Mouse (Mus musculus) forebrain, embryonic 15.5 days (tissue): ENCODE data around the gene Pcdh17. TPM values are rescaled to one million over a fixed set of nuclear protein-coding genes. Genes with fewer than 3 reads are reported as not detected.
A peak's percentile ranks its signal among the peaks of the same experiment; 100 is the strongest.

Experiments used
- ATAC-seq: fragments of 200-750 bp; cut with Nextera tagmentation; replicated peaks from 2 replicates; pipeline ENCODE4 v1.8.0; 2017; ENCODE audit warnings: mild to moderate bottlenecking, moderate TSS enrichment, moderate library complexity
- H3K27ac ChIP-seq: fragments of 300-500 bp; sonication (generic); replicated peaks from 2 replicates; pipeline ENCODE4 v1.5.1; 2015; ENCODE audit warnings: mild to moderate bottlenecking, inconsistent platforms
- H3K27me3 ChIP-seq: fragments of 300-500 bp; sonication (generic); 2 replicates; pipeline ENCODE4 v1.6.1; 2015; ENCODE audit warnings: inconsistent platforms
- H3K36me3 ChIP-seq: fragments of 300-500 bp; sonication (generic); 2 replicates; pipeline ENCODE4 v1.6.1; 2015; ENCODE audit warnings: mild to moderate bottlenecking, inconsistent platforms
- H3K4me1 ChIP-seq: fragments of 300-500 bp; sonication (generic); 2 replicates; pipeline ENCODE4 v1.6.1; 2015; ENCODE audit warnings: inconsistent platforms
- H3K4me2 ChIP-seq: fragments of 300-500 bp; sonication (generic); replicated peaks from 2 replicates; pipeline ENCODE4 v1.6.1; 2015; ENCODE audit warnings: mild to moderate bottlenecking, inconsistent platforms
- H3K4me3 ChIP-seq: fragments of 300-500 bp; sonication (generic); 2 replicates; pipeline ENCODE4 v1.5.1; 2015; ENCODE audit warnings: mild to moderate bottlenecking, inconsistent platforms
- H3K9ac ChIP-seq: fragments of 300-500 bp; sonication (generic); replicated peaks from 2 replicates; pipeline ENCODE4 v1.6.1; 2015; ENCODE audit warnings: mild to moderate bottlenecking, inconsistent platforms
- H3K9me3 ChIP-seq: fragments of 300-500 bp; sonication (generic); 2 replicates; pipeline ENCODE4 v1.6.1; 2016; ENCODE audit warnings: inconsistent platforms
- whole genome bisulfite sequencing: fragments of 180-500 bp; shearing (Covaris S2); methylation state at CpG from one replicate; pipeline ENCODE4 v1.1.7; 2015; ENCODE audit warnings: mixed read lengths; 5-methylcytosine and 5-hydroxymethylcytosine counted together
- polyA plus RNA-seq: library from polyadenylated mRNA; unstranded; fragments of >200 nt; fragmentation: Nextera tagmentation; extraction: Ambion mirVana; gene quantifications from 2 replicates; pipeline ENCODE4 v1.2.1, GENCODE M21; 2015

Gene Pcdh17
- polyA plus RNA-seq: 15.3 and 17.4 TPM in 2 replicates

DNA sequence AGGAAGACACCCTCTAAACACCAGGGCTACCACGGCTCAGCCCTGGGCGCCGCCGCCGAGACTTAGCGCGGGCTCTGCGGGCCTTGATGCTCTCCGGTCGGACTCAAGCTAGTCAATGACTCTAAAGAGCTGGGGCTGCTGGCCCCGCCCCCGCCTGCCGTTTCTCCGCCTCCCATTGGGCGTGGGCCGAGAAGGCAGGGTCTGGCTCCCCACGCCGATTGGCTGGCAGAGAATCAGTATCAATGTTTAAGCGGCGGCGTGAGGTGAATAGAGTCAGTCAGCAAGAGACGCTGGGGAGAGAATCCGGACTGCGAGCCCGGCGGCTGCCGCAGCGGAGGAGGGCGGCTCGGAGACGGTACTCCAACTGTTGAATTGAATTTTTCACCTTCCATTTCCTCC is at the start of gene Pcdh17:
TSS of gene Pcdh17 (plus strand) at position 276 of the 399 bp plus-strand sequence.
- H3K4me1 ChIP-seq: peaks cover 24% of the 10 kb centered on the region
- no peaks in the 10 kb centered on the region for H3K9me3 ChIP-seq
- peak within 1 kb of the TSS; percentile 98 for H3K4me2 ChIP-seq
- peak; percentile 93 for ATAC-seq
- H3K36me3 ChIP-seq: no peaks in the 10 kb centered on the region
- peak within 1 kb of the TSS; percentile 84 for H3K27ac ChIP-seq
- peak within 1 kb of the TSS; percentile 59 for H3K9ac ChIP-seq
- under 1% methylated on average over 31 of the region's 31 CpGs for WGBS
- H3K4me3 ChIP-seq: peak within 1 kb of the TSS; percentile 65
- 0 out of 2 replicates have a peak, but pooled peaks cover 4% of the 10 kb centered on the region for H3K27me3 ChIP-seq

- no peaks in the 10 kb centered on the region for H3K27me3 ChIP-seq
- 75% methylated on average over 1 of the region's 1 CpGs for WGBS
- H3K9me3 ChIP-seq: no peaks in the 10 kb centered on the region
- H3K4me2 ChIP-seq: no peak overlapping the region
- no peak for ATAC-seq
- H3K4me3 ChIP-seq: no peak overlapping the region
- no peak overlapping the region for H3K27ac ChIP-seq
- no peaks in the 10 kb centered on the region for H3K4me1 ChIP-seq
- no peak overlapping the region for H3K9ac ChIP-seq
- H3K36me3 ChIP-seq: no peaks in the 10 kb centered on the region
Observed at GRCm38 (mm10) chr14:84397137-84397536, 46.2 kb upstream of the Pcdh17 start.

GRCm38 (mm10) chr14:84424736-84425135 is 18.6 kb upstream of the Pcdh17 start:
- Histone ChIP-seq H3K27me3 (no peaks in the 10 kb centered on the region), H3K4me1 (no peaks in the 10 kb centered on the region), H3K9ac (no peak overlapping the region), H3K36me3 (no peaks in the 10 kb centered on the region), H3K4me2 (no peak overlapping the region), H3K27ac (no peak overlapping the region), H3K4me3 (no peak overlapping the region), H3K9me3 (no peaks in the 10 kb centered on the region)
- no peak for ATAC-seq
- WGBS: 34% methylated on average over 2 of the region's 2 CpGs

- no peak for ATAC-seq
- Histone ChIP-seq H3K27me3 (no peaks in the 10 kb centered on the region), H3K4me3 (no peak overlapping the region), H3K4me2 (no peak overlapping the region), H3K4me1 (no peaks in the 10 kb centered on the region), H3K9me3 (no peaks in the 10 kb centered on the region), H3K36me3 (no peaks in the 10 kb centered on the region), H3K9ac (no peak overlapping the region), H3K27ac (no peak overlapping the region)
Observed at GRCm38 (mm10) chr14:84426616-84427015, 16.7 kb upstream of the Pcdh17 start.

DNA sequence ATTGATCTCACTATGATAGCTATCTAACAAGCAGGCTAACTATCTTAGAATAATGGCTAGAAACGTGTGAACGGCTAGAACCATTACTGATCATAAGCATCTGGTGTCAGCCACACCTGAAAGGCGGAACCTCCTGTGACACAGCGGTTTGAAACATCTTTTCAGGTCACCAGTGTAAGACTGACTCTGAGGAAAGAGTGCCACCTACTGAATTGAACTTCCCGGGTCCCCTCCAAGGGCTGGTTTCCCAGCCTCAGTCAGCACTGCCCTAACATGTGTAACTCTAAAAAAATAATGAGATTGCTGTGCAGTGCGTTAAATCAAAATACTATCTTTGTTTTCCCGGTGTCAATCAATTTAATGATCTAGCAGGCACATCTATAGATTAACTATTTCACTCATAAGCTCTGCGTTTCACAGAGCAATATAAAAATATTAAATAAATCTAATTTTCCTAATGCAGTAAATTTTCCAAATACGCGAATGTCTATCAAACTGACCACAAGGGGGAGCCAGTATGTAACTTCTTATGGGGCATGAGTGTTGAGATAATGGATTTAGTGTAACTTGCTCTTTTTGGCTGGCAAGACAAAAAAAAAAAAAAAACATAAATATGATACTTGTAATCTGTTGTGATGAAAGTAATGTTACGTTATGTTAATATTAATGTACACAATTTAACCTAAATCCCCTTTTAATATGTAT is 5.1 kb upstream of the Pcdh17 start:
- no peak overlapping the region for H3K9ac ChIP-seq
- no peak overlapping the region for H3K27ac ChIP-seq
- H3K4me2 ChIP-seq: no peak overlapping the region
- no peaks in the 10 kb centered on the region for H3K27me3 ChIP-seq
- H3K9me3 ChIP-seq: no peaks in the 10 kb centered on the region
- 21% methylated on average over 11 of the region's 11 CpGs for WGBS
- ATAC-seq: peak; percentile 65
- H3K36me3 ChIP-seq: no peaks in the 10 kb centered on the region
- H3K4me3 ChIP-seq: no peak overlapping the region
- no peaks in the 10 kb centered on the region for H3K4me1 ChIP-seq

GRCm38 (mm10) chr14:84440903-84441302 is 2.5 kb upstream of the Pcdh17 start:
- Histone ChIP-seq H3K27ac (no peak overlapping the region), H3K9me3 (no peaks in the 10 kb centered on the region), H3K27me3 (no peaks in the 10 kb centered on the region), H3K4me2 (no peak overlapping the region), H3K9ac (no peak overlapping the region), H3K36me3 (no peaks in the 10 kb centered on the region), H3K4me3 (no peak overlapping the region), H3K4me1 (peaks cover 2% of the 10 kb centered on the region; the same call in 1 of the 2 replicates)
- no peak for ATAC-seq
- 15% methylated on average over 2 of the region's 2 CpGs for WGBS

DNA sequence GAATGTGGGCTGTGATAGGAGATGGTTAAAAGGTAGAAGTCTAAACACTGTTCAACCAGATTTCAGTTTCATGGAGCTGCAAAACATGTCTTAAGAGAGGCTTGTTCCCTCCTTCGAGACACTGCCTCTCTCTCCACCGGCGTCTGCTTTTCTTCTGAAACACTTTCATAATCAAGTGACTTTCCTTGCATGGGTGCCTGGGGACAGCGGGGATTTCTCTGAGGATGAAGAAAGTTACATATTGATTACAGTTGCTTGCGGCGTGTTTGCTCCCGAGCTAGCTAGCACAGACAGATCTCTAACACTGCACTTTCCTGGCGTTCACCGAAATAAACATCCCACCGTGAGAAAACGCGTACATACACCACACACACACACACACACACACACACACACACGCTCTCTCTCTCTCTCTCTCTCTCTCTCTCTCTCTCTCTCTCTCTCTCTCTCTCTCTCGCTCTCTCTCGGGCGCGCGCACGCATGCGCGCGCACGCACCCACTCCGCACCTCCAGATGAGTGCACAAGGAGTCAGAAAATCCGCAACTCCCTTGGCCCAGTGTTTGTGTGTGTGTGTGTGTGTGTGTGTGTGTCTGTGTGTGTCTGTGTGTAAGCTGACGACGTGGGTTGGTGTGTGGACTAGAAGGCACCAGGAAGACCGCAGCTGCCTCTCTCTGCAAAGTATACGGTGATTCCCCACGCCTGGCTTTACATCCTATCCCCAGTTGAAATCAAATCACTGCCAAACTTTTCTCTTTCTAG is 655 bp upstream of the Pcdh17 start:
- peak overlapping the region; percentile 98 for H3K4me2 ChIP-seq
- peak overlapping the region; percentile 84 for H3K27ac ChIP-seq
- peak overlapping the region; percentile 58 for H3K9ac ChIP-seq
- H3K4me1 ChIP-seq: peaks cover 19% of the 10 kb centered on the region
- ATAC-seq: peak; percentile 60
- 0 out of 2 replicates have a peak, but pooled peaks cover 2% of the 10 kb centered on the region for H3K27me3 ChIP-seq
- WGBS: under 1% methylated on average over 29 of the region's 30 CpGs
- peak overlapping the region; percentile 65 for H3K4me3 ChIP-seq
- no peaks in the 10 kb centered on the region for H3K36me3 ChIP-seq
- no peaks in the 10 kb centered on the region for H3K9me3 ChIP-seq

- no peaks in the 10 kb centered on the region for H3K9me3 ChIP-seq
- peak overlapping the region; percentile 84 for H3K27ac ChIP-seq
- H3K36me3 ChIP-seq: no peaks in the 10 kb centered on the region
- under 1% methylated on average over 13 of the region's 13 CpGs for WGBS
- peak overlapping the region; percentile 98 for H3K4me2 ChIP-seq
- peak overlapping the region; percentile 59 for H3K9ac ChIP-seq
- H3K27me3 ChIP-seq: 0 out of 2 replicates have a peak, but pooled peaks cover 4% of the 10 kb centered on the region
- peaks cover 28% of the 10 kb centered on the region for H3K4me1 ChIP-seq
- ATAC-seq: no peak
- H3K4me3 ChIP-seq: peak overlapping the region; percentile 65
Observed at GRCm38 (mm10) chr14:84443761-84444160, 398 bp downstream of the Pcdh17 start.

DNA sequence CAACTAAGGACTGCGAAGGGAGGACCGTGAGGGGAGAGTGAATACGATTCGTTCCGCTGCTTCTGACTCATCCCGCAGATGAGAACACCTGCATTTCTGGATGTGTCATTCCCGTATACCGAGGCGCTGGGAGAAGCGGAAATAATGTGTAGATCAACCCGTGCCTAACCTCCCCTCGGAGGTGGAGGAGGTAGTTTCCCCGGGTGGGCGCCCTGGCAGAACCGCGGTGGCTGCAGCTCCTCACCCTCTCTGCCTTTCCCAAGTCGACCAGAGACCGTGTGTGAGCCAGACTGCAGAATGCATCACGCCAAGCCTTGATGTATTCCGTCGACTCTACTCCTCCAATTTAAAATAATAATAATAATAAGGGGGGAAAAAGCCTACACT is 906 bp downstream of the Pcdh17 start:
- 0% methylated on average over 21 of the region's 21 CpGs for WGBS
- Histone ChIP-seq H3K36me3 (no peaks in the 10 kb centered on the region), H3K27me3 (0 out of 2 replicates have a peak, but pooled peaks cover 4% of the 10 kb centered on the region), H3K4me3 (peak overlapping the region; percentile 65), H3K9ac (peak overlapping the region; percentile 59), H3K4me2 (peak overlapping the region; percentile 98), H3K27ac (peak overlapping the region; percentile 84), H3K4me1 (peaks cover 28% of the 10 kb centered on the region), H3K9me3 (no peaks in the 10 kb centered on the region)
- 0 out of 2 replicates have a peak, but pooled peaks have one; percentile 10 for ATAC-seq

- under 1% methylated on average over 21 of the region's 21 CpGs for WGBS
Observed at GRCm38 (mm10) chr14:84444663-84445502, 1.5 kb downstream of the Pcdh17 start.

DNA sequence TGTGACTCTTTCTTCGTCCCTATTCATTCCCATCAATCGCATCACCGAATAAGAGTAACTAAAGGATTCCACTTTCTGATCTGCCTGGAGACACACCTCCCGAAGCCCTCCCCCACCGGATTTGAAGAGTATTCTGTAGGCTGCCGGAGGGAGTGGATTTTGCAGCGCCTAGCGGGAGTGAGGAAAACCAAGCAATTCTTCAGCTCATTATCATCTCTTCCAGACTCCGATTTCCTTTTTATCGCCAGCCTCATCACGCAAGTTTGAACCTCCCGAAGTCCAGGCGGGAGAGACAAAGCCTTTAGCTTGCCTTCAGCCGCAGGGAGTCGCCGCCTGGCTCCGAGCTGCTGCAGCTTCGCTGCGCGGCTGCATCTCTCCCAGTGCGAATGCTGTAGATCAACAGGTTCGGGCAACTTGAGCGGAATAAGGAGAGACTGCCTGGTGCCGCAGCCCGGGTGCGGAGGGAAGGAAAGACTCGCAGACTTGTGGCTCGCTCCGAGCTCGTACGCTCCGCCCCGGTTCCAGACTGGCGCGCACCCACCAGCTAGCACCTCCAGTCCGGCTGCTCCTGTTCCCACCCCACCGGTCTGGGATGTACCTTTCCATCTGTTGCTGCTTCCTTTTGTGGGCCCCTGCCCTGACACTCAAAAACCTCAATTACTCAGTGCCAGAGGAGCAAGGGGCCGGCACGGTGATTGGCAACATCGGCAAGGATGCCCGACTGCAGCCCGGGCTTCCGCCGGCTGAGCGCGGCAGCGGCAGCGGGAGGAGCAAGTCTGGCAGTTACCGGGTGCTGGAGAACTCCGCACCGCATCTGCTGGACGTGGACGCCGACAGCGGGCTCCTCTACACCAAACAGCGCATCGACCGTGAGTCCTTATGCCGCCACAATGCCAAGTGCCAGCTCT is 2.4 kb downstream of the Pcdh17 start:
- Histone ChIP-seq H3K27ac (peak overlapping the region; percentile 84), H3K4me3 (peak overlapping the region; percentile 65), H3K27me3 (0 out of 2 replicates have a peak, but pooled peaks cover 4% of the 10 kb centered on the region), H3K9ac (peak overlapping the region; percentile 59), H3K4me2 (peak overlapping the region; percentile 98), H3K4me1 (peaks cover 31% of the 10 kb centered on the region), H3K9me3 (no peaks in the 10 kb centered on the region), H3K36me3 (no peaks in the 10 kb centered on the region)
- peak; percentile 3; the same call in 1 of the 2 replicates for ATAC-seq
- WGBS: under 1% methylated on average over 59 of the region's 59 CpGs

More at GRCm38 (mm10) chr14:84444663-84445502, 1.5 kb downstream of the Pcdh17 start:
- Histone ChIP-seq H3K36me3 (no peaks in the 10 kb centered on the region), H3K27ac (peak overlapping the region; percentile 84), H3K4me3 (peak overlapping the region; percentile 65), H3K27me3 (0 out of 2 replicates have a peak, but pooled peaks cover 4% of the 10 kb centered on the region), H3K9ac (peak overlapping the region; percentile 59), H3K9me3 (no peaks in the 10 kb centered on the region), H3K4me1 (peaks cover 31% of the 10 kb centered on the region), H3K4me2 (peak overlapping the region; percentile 98)
- peak; percentile 33 for ATAC-seq
